Mouse (Mus musculus): ENCODE measurements around the gene Map3k7.
A peak's percentile ranks its signal among the peaks of the same experiment; 100 is the strongest.
"Not testable (repeated sequence)": the region's sequence is repeated elsewhere in the genome, so short reads cannot be mapped to it uniquely, and the experiment has no call there.

The Map3k7 gene

GRCm38 (mm10) chr4:31981863-31982262, 18.0 kb downstream of the Map3k7 start:
- DNase-seq (ENCODE audit: low spot score in 2 of 2) = no peak

- no peak for DNase-seq (ENCODE audit: low spot score in 2 of 2)
These were observed 29.5 kb downstream of the Map3k7 start for GRCm38 (mm10) chr4:31993386-31993785.

GRCm38 (mm10) chr4:31993865-31994264, 30.0 kb downstream of the Map3k7 start:
- no peak for DNase-seq (ENCODE audit: low spot score in 2 of 2)

- DNase-seq (ENCODE audit: low spot score in 2 of 2) = no peak
These were observed 37.6 kb downstream of the Map3k7 start for GRCm38 (mm10) chr4:32001498-32001897.

- no peak for DNase-seq (ENCODE audit: low spot score in 2 of 2)
These were observed 41.1 kb downstream of the Map3k7 start for GRCm38 (mm10) chr4:32004773-32005591.

- DNase-seq (ENCODE audit: low spot score in 2 of 2) = no peak
These were observed 43.3 kb downstream of the Map3k7 start for GRCm38 (mm10) chr4:32007174-32007573.

- DNase-seq (ENCODE audit: low spot score in 2 of 2) = no peak
These were observed 44.2 kb downstream of the Map3k7 start for GRCm38 (mm10) chr4:32008095-32008494.

GRCm38 (mm10) chr4:32010808-32011207, 46.9 kb downstream of the Map3k7 start:
- DNase-seq (ENCODE audit: low spot score in 2 of 2) = no peak

- no peak for DNase-seq (ENCODE audit: low spot score in 2 of 2)
These were observed 47.5 kb downstream of the Map3k7 start for GRCm38 (mm10) chr4:32011218-32011973.

GRCm38 (mm10) chr4:32021131-32021530, 57.2 kb downstream of the Map3k7 start:
- DNase-seq (ENCODE audit: low spot score in 2 of 2) = no peak

- no peak for DNase-seq (ENCODE audit: low spot score in 2 of 2)
These were observed 58.4 kb downstream of the Map3k7 start for GRCm38 (mm10) chr4:32022321-32022720.

GRCm38 (mm10) chr4:32024170-32024569, 60.3 kb downstream of the Map3k7 start:
- not testable (repeated sequence) for DNase-seq (ENCODE audit: low spot score in 2 of 2)

- no peak for DNase-seq (ENCODE audit: low spot score in 2 of 2)
These were observed 61.2 kb downstream of the Map3k7 start for GRCm38 (mm10) chr4:32025105-32025504.

- DNase-seq (ENCODE audit: low spot score in 2 of 2) = no peak
These were observed 63.2 kb downstream of the Map3k7 start for GRCm38 (mm10) chr4:32027094-32027493.

GRCm38 (mm10) chr4:32037267-32037666, 73.4 kb downstream of the Map3k7 start:
- DNase-seq (ENCODE audit: low spot score in 2 of 2) = no peak

GRCm38 (mm10) chr4:32041741-32042452, 78.0 kb downstream of the Map3k7 start:
- DNase-seq (ENCODE audit: low spot score in 2 of 2) = peak; percentile 79 to 83

- peak in 1 of 2 experiments; percentile 15 for DNase-seq (ENCODE audit: low spot score in 2 of 2)
These were observed 81.3 kb downstream of the Map3k7 start for GRCm38 (mm10) chr4:32045234-32045633.

- DNase-seq (ENCODE audit: low spot score in 2 of 2) = peak in 1 of 2 experiments; percentile 24
These were observed 85.9 kb downstream of the Map3k7 start for GRCm38 (mm10) chr4:32049824-32050223.

- peak in 1 of 2 experiments; percentile 21 for DNase-seq (ENCODE audit: low spot score in 2 of 2)
These were observed 89.3 kb downstream of the Map3k7 start for GRCm38 (mm10) chr4:32053171-32053570.

- peak; percentile 89 to 92 for DNase-seq (ENCODE audit: low spot score in 2 of 2)
These were observed 91.5 kb downstream of the Map3k7 start for GRCm38 (mm10) chr4:32055151-32056052.

- DNase-seq (ENCODE audit: low spot score in 2 of 2) = peak in 1 of 2 experiments; percentile 24
These were observed 92.5 kb downstream of the Map3k7 start for GRCm38 (mm10) chr4:32056441-32056840.

Measured in right cerebral cortex, postnatal 10 days (tissue).